Mouse (Mus musculus): ENCODE data around the gene Btbd19. TPM values are rescaled to one million over a fixed set of nuclear protein-coding genes. Genes with fewer than 3 reads are reported as not detected.

Gene Btbd19
- total RNA-seq, 2 experiments from 2014 or later: 7.0 to 7.9 TPM

Small RNA genes within 50 kb of the gene (microRNA-seq; reads per million reads assigned to microRNA genes)
- gene Gm22398: not detected

Other genes with a start within 250 kb of the Btbd19 start
- 1 to 10 TPM; 3.6 to 5.1 TPM for gene Zswim5, start 248.3 kb downstream of the Btbd19 start, total RNA-seq (2021)
- gene Urod, start 131.3 kb downstream of the Btbd19 start, total RNA-seq (2021): 100 to 1,000 TPM in 1 of 2 experiments, 10 to 100 TPM in 1; 97.9 to 126 TPM
- gene Hectd3, start 130.4 kb downstream of the Btbd19 start, total RNA-seq (2021): 10 to 100 TPM; 22.5 to 26.9 TPM
- 10 to 100 TPM; 29.0 to 33.6 TPM for gene Eif2b3, start 106.3 kb downstream of the Btbd19 start, total RNA-seq (2021)
- 1 to 10 TPM; 3.5 to 4.5 TPM for gene Ptch2, start 29.6 kb downstream of the Btbd19 start, total RNA-seq (2021)
- not detected for gene Tctex1d4, start 1.1 kb upstream of the Btbd19 start, total RNA-seq (2021)
- gene Plk3, start 8.2 kb upstream of the Btbd19 start, total RNA-seq (2021): 10 to 100 TPM; 12.8 to 44.6 TPM
- 1,000 to 10,000 TPM; 1,017 to 1,149 TPM for gene Rps8, start 30.5 kb upstream of the Btbd19 start, total RNA-seq (2021)
- 1 to 10 TPM; 2.1 to 2.3 TPM for gene Kif2c, start 56.9 kb upstream of the Btbd19 start, total RNA-seq (2021)
- 10 to 100 TPM; 54.2 to 97.3 TPM for gene Tmem53, start 126.2 kb upstream of the Btbd19 start, total RNA-seq (2021)
- 1 to 10 TPM; 2.8 to 3.5 TPM for gene Armh1, start 126.4 kb upstream of the Btbd19 start, total RNA-seq (2021)